Mouse (Mus musculus) mouse trophoblast stem cell (cell line): Measurements from ENCODE around the gene Olfr1301.

Experiments
- in situ Hi-C, 2 experiments: fragments of 300-500 bp; cut with MseI, MboI; formaldehyde crosslinking; loops; 2 replicates in 1 of 2; 3 replicates in 1 of 2; pipeline ENCODE4 v1.15.1; 2025

The Olfr1301 gene

DNA sequence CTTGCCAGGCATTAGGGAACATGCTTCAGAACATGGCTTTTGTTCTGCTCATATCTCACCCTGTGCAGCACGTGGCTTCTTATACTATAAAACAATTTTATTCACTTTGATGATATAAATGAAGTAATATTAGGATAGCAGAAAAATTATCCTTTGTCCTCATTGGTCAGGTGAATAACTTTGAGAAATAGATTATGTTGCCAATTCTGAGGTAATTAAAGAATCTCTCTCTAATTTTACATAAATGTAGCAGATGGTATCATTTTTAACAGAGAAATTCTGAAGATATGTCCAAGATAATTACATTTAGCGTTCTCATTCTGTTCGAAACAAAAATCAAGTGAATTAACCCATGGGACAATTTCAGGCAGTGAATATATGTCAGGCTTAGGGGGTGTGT lies at the start of gene Olfr1301:
Gene Olfr1301 (plus strand): TSS at position 301 of the 400 bp plus-strand sequence.
- in situ Hi-C loops, result no loop called here

DNA sequence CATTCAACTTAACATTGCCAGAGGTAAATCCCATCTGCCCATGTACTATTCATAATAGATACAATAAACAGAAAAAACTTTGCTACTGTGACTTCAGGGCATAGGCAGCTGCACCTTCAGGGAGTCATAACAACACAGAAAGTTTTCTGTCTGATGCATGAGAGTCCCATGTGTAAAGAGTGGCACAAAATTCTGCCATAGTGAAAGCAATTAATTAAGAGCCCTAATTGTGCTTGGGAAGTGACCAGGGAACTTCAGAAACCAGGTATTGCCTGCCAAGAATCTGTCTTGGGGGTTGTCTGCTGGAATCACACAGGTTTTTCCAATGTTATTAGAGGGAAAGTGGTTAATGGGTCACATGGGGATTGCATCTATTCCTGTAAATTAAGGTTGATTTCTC lies 24.1 kb upstream of the Olfr1301 start:
- in situ Hi-C loops, result no loop called here

DNA sequence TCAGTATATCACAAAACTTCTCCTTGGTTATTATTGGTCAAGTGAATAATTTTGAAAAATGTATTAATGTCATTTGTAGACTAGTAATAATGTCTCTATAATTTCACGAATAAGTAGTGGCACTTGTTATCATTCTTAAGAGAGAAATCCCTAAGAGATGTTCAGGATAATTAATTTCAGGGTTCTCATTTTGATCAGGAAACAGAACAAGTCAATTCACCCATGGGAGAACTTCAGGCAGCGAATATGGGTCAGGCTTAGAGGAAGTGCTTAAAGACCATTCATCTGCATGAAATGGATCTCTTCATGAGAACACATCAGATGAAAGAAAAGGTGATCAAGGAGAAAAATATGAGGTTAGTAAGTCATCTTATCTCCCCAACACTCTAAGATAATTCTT lies 26.3 kb downstream of the Olfr1301 start, which contains the start of gene Olfr1302:
Gene Olfr1302 (plus strand): TSS at position 301 of the 400 bp plus-strand sequence.
- in situ Hi-C loops, result no loop called here
